Mouse (Mus musculus) kidney, embryonic 14.5 days (tissue): ENCODE results near the gene Lyz1. TPM values are rescaled to one million over a fixed set of nuclear protein-coding genes. Genes with fewer than 3 reads are reported as not detected.
"Not testable (repeated sequence)": the region's sequence is repeated elsewhere in the genome, so short reads cannot be mapped to it uniquely, and the experiment has no call there.

Experiments used
- ATAC-seq: fragments of 200-750 bp; cut with Nextera tagmentation; 2 replicates; pipeline ENCODE4 v1.8.0; 2017; ENCODE audit warnings: moderate number of reproducible peaks, mild to moderate bottlenecking, moderate TSS enrichment, moderate library complexity; ENCODE audit not compliant: low FRiP score, low TSS enrichment
- H3K27ac ChIP-seq: fragments of 300-500 bp; sonication (generic); 2 replicates; pipeline ENCODE4 v1.5.1; 2014; ENCODE audit warnings: low read depth, mild to moderate bottlenecking, low read length, moderate library complexity, mixed read lengths
- H3K27me3 ChIP-seq: fragments of 300-500 bp; sonication (generic); 2 replicates; pipeline ENCODE4 v1.6.1; 2014; ENCODE audit warnings: mild to moderate bottlenecking, low read length; ENCODE audit not compliant: control insufficient read depth, insufficient read depth
- H3K36me3 ChIP-seq: fragments of 300-500 bp; sonication (generic); 2 replicates; pipeline ENCODE4 v1.6.1; 2014; ENCODE audit warnings: low read length, mixed read lengths; ENCODE audit not compliant: control insufficient read depth, insufficient read depth
- H3K4me1 ChIP-seq: fragments of 300-500 bp; sonication (generic); 2 replicates; pipeline ENCODE4 v1.6.1; 2014; ENCODE audit warnings: low read length, mixed read lengths; ENCODE audit not compliant: control insufficient read depth, insufficient read depth
- H3K4me2 ChIP-seq: fragments of 300-500 bp; sonication (generic); replicated peaks from 2 replicates; pipeline ENCODE4 v1.6.1; 2014; ENCODE audit warnings: low read depth, mild to moderate bottlenecking, low read length
- H3K4me3 ChIP-seq: fragments of 300-500 bp; sonication (generic); 2 replicates; pipeline ENCODE4 v1.5.1; 2014; ENCODE audit warnings: mild to moderate bottlenecking, low read length
- H3K9ac ChIP-seq: fragments of 300-500 bp; sonication (generic); 2 replicates; pipeline ENCODE4 v1.6.1; 2014; ENCODE audit warnings: low read depth, mild to moderate bottlenecking, low read length, moderate library complexity
- H3K9me3 ChIP-seq: fragments of 300-500 bp; sonication (generic); 2 replicates; pipeline ENCODE4 v1.6.1; 2016; ENCODE audit warnings: low read length; ENCODE audit not compliant: control insufficient read depth
- WGBS: fragments of 180-500 bp; shearing (Covaris S2); extraction: QIAGEN DNeasy Blood & Tissue Kit; methylation state at CpG from one replicate; pipeline ENCODE4 v1.1.7; 2014; 5-methylcytosine and 5-hydroxymethylcytosine counted together
- polyA plus RNA-seq: library from polyadenylated mRNA; unstranded; fragments of >200 nt; fragmentation: Nextera tagmentation; extraction: Ambion mirVana; gene quantifications from 2 replicates; pipeline ENCODE4 v1.2.1, GENCODE M21; 2014

Lyz1 gene
- polyA plus RNA-seq, 1 experiment from 2014 or later = not detected

GRCm38 (mm10) chr10:117274645-117275044, 18.0 kb downstream of the Lyz1 start:
- H3K4me1 ChIP-seq, ATAC-seq, H3K9ac ChIP-seq, H3K27ac ChIP-seq, H3K27me3 ChIP-seq, H3K9me3 ChIP-seq, H3K4me3 ChIP-seq, H3K36me3 ChIP-seq, H3K4me2 ChIP-seq: not testable (repeated sequence)
- WGBS = 92% methylated on average over 3 of the region's 7 CpGs

GRCm38 (mm10) chr10:117272023-117272422, 20.6 kb downstream of the Lyz1 start:
- Histone ChIP-seq H3K27me3 (no peaks in the 10 kb centered on the region), H3K36me3 (no peaks in the 10 kb centered on the region), H3K9ac (no peak overlapping the region), H3K4me2 (no peak overlapping the region), H3K4me1 (no peaks in the 10 kb centered on the region), H3K9me3 (no peaks in the 10 kb centered on the region), H3K27ac (no peak overlapping the region), H3K4me3 (no peak overlapping the region)
- ATAC-seq = no peak

GRCm38 (mm10) chr10:117259870-117260269, 32.8 kb downstream of the Lyz1 start:
- ATAC-seq = no peak
- no peaks in the 10 kb centered on the region for H3K36me3 ChIP-seq
- no peak overlapping the region for H3K4me3 ChIP-seq
- no peak overlapping the region for H3K9ac ChIP-seq
- H3K4me1 ChIP-seq = no peaks in the 10 kb centered on the region
- H3K27me3 ChIP-seq = no peaks in the 10 kb centered on the region
- H3K9me3 ChIP-seq = peaks cover 2% of the 10 kb centered on the region; the same call in 1 of the 2 replicates
- no peak overlapping the region for H3K27ac ChIP-seq
- H3K4me2 ChIP-seq = no peak overlapping the region

- Histone ChIP-seq H3K4me2 (no peak within 1 kb of the TSS), H3K9ac (no peak within 1 kb of the TSS), H3K9me3 (no peaks in the 10 kb centered on the region), H3K4me1 (no peaks in the 10 kb centered on the region), H3K27ac (no peak within 1 kb of the TSS), H3K4me3 (no peak within 1 kb of the TSS), H3K27me3 (no peaks in the 10 kb centered on the region), H3K36me3 (no peaks in the 10 kb centered on the region)
- WGBS = 92% methylated on average over 12 of the region's 12 CpGs
- ATAC-seq = no peak
Measured at GRCm38 (mm10) chr10:117238603-117239002, 54.1 kb downstream of the Lyz1 start, which contains the start of gene 9530003J23Rik. 9530003J23Rik (minus strand) TSS chr10:117238703.

Other genes with a start within 250 kb of the Lyz1 start
- gene Lrrc10, start 247.5 kb downstream of the Lyz1 start, polyA plus RNA-seq = not detected in 2 replicates
- 305 and 310 TPM in 2 replicates for gene Cct2, start 229.1 kb downstream of the Lyz1 start, polyA plus RNA-seq
- gene Frs2, start 144.3 kb downstream of the Lyz1 start, polyA plus RNA-seq = 25.4 and 28.0 TPM in 2 replicates
- 82.1 and 93.5 TPM in 2 replicates for gene Yeats4, start 68.4 kb downstream of the Lyz1 start, polyA plus RNA-seq
- not detected in 2 replicates for gene 9530003J23Rik, start 54.2 kb downstream of the Lyz1 start, polyA plus RNA-seq
- 34.8 and 51.3 TPM in 2 replicates for gene Lyz2, start 10.5 kb downstream of the Lyz1 start, polyA plus RNA-seq
- 166 and 208 TPM in 2 replicates for gene Cpsf6, start 87.1 kb upstream of the Lyz1 start, polyA plus RNA-seq